Mouse (Mus musculus) small intestine, adult 2 months (tissue): ENCODE results near the gene Igdcc4. TPM values are rescaled to one million over a fixed set of nuclear protein-coding genes. Genes with fewer than 3 reads are reported as not detected.

Source experiments
- H3K27ac ChIP-seq: fragments of 200-500 bp; 2 replicates; pipeline ENCODE4 v1.5.1; 2012; ENCODE audit warnings: low read depth, low read length, control low read depth, inconsistent platforms; ENCODE audit not compliant: insufficient read depth
- H3K27me3 ChIP-seq: fragments of 200-500 bp; 2 replicates; pipeline ENCODE4 v1.6.1; 2012; ENCODE audit warnings: mild to moderate bottlenecking, moderate library complexity, low read length, inconsistent platforms; ENCODE audit not compliant: control insufficient read depth, insufficient read depth
- H3K36me3 ChIP-seq: fragments of 200-500 bp; 2 replicates; pipeline ENCODE4 v1.6.1; 2012; ENCODE audit warnings: mild to moderate bottlenecking, low read length, control low read depth, inconsistent platforms; ENCODE audit not compliant: control insufficient read depth, insufficient read depth
- H3K4me1 ChIP-seq: fragments of 200-500 bp; 2 replicates; pipeline ENCODE4 v1.6.1; 2012; ENCODE audit warnings: low read length, inconsistent platforms, mixed read lengths; ENCODE audit not compliant: control insufficient read depth, insufficient read depth, insufficient read length
- H3K4me3 ChIP-seq: fragments of 200-500 bp; 2 replicates; pipeline ENCODE4 v1.5.1; 2012; ENCODE audit warnings: low read depth, mild to moderate bottlenecking, control low read depth, inconsistent platforms, low read length, moderate library complexity
- CTCF ChIP-seq: fragments of 200-500 bp; IDR thresholded peaks from 2 replicates; pipeline ENCODE4 v1.5.1; 2012; ENCODE audit warnings: low read depth, mild to moderate bottlenecking, control low read depth, inconsistent platforms, low read length, moderate library complexity, mixed read lengths; ENCODE audit not compliant: insufficient replicate concordance, insufficient read length; ENCODE audit errors: extremely low read depth
- POLR2A ChIP-seq: fragments of 200-500 bp; IDR thresholded peaks from 2 replicates; pipeline ENCODE4 v1.6.1; 2012; ENCODE audit warnings: low read depth, mild to moderate bottlenecking, control low read depth, inconsistent platforms, low read length, moderate library complexity
- WGBS: fragments of 180-500 bp; shearing (Covaris S2); methylation state at CpG from one replicate; pipeline ENCODE4 v1.1.7; 2018; 5-methylcytosine and 5-hydroxymethylcytosine counted together
- polyA plus RNA-seq: library from polyadenylated mRNA; depleted of rRNA; stranded (reverse); fragments of >200 nt; gene quantifications from 2 replicates; pipeline ENCODE4 v1.2.3, GENCODE M21; 2012

The Igdcc4 gene
- polyA plus RNA-seq, 1 experiment, result 2.3 TPM

- TF ChIP-seq CTCF, result no peak
- no peak for TF ChIP-seq POLR2A
- 88% methylated on average over 18 of the region's 18 CpGs for WGBS
- Histone ChIP-seq H3K27me3 (no peaks in the 10 kb centered on the region), H3K4me1 (no peaks in the 10 kb centered on the region; the same call in 1 of the 2 replicates), H3K27ac (no peak overlapping the region), H3K4me3 (no peak overlapping the region), H3K36me3 (peaks cover 34% of the 10 kb centered on the region)
Measured at GRCm38 (mm10) chr9:65083075-65083765, 18.1 kb upstream of the Igdcc4 start.

GRCm38 (mm10) chr9:65084198-65084807 lies 17.0 kb upstream of the Igdcc4 start:
- no peaks in the 10 kb centered on the region; the same call in 1 of the 2 replicates for H3K4me1 ChIP-seq
- no peak overlapping the region for H3K4me3 ChIP-seq
- no peak for TF ChIP-seq CTCF
- TF ChIP-seq POLR2A, result no peak
- no peak overlapping the region for H3K27ac ChIP-seq
- no peaks in the 10 kb centered on the region for H3K27me3 ChIP-seq
- H3K36me3 ChIP-seq, result peaks cover 24% of the 10 kb centered on the region
- 46% methylated on average over 7 of the region's 7 CpGs for WGBS

- Histone ChIP-seq H3K36me3 (peaks cover 20% of the 10 kb centered on the region), H3K27ac (no peak overlapping the region), H3K4me1 (no peaks in the 10 kb centered on the region; the same call in 1 of the 2 replicates), H3K27me3 (no peaks in the 10 kb centered on the region), H3K4me3 (no peak overlapping the region)
- WGBS, result 85% methylated on average over 1 of the region's 1 CpGs
- TF ChIP-seq POLR2A (no peak), CTCF (no peak)
Measured at GRCm38 (mm10) chr9:65085270-65085669, 16.0 kb upstream of the Igdcc4 start.

GRCm38 (mm10) chr9:65086801-65087200 lies 14.5 kb upstream of the Igdcc4 start:
- TF ChIP-seq POLR2A (no peak), CTCF (no peak)
- WGBS, result 30% methylated on average over 1 of the region's 1 CpGs
- Histone ChIP-seq H3K27me3 (no peaks in the 10 kb centered on the region), H3K4me1 (no peaks in the 10 kb centered on the region; the same call in 1 of the 2 replicates), H3K4me3 (no peak overlapping the region), H3K36me3 (peaks cover 12% of the 10 kb centered on the region), H3K27ac (no peak overlapping the region)

GRCm38 (mm10) chr9:65087490-65087889 lies 13.8 kb upstream of the Igdcc4 start:
- H3K4me3 ChIP-seq, result no peak overlapping the region
- no peaks in the 10 kb centered on the region for H3K27me3 ChIP-seq
- H3K4me1 ChIP-seq, result no peaks in the 10 kb centered on the region; the same call in 1 of the 2 replicates
- H3K36me3 ChIP-seq, result peaks cover 9% of the 10 kb centered on the region
- no peak overlapping the region for H3K27ac ChIP-seq
- WGBS, result 47% methylated on average over 5 of the region's 5 CpGs
- TF ChIP-seq CTCF (no peak), POLR2A (no peak)

- Histone ChIP-seq H3K4me3 (no peak overlapping the region), H3K36me3 (no peaks in the 10 kb centered on the region), H3K27me3 (no peaks in the 10 kb centered on the region), H3K27ac (no peak overlapping the region), H3K4me1 (no peaks in the 10 kb centered on the region)
- WGBS, result 60% methylated on average over 6 of the region's 6 CpGs
- TF ChIP-seq POLR2A (no peak), CTCF (no peak)
Measured at GRCm38 (mm10) chr9:65094237-65094636, 7.0 kb upstream of the Igdcc4 start.

- Histone ChIP-seq H3K36me3 (no peaks in the 10 kb centered on the region), H3K27ac (no peak overlapping the region), H3K4me3 (peak overlapping the region; percentile 56), H3K27me3 (peaks cover 11% of the 10 kb centered on the region), H3K4me1 (peaks cover 12% of the 10 kb centered on the region)
- under 1% methylated on average over 39 of the region's 39 CpGs for WGBS
- TF ChIP-seq POLR2A (no peak), CTCF (no peak)
Measured at GRCm38 (mm10) chr9:65101686-65102376, 545 bp downstream of the Igdcc4 start.
